Mouse (Mus musculus): ENCODE results near the gene Dmrta1. TPM values are rescaled to one million over a fixed set of nuclear protein-coding genes. Genes with fewer than 3 reads are reported as not detected.

The Dmrta1 gene
- total RNA-seq (2015; ENCODE audit: low replicate concordance) (not detected in 2 replicates), total RNA-seq (2017; ENCODE audit: low replicate concordance) (not detected in 2 replicates)

DNA sequence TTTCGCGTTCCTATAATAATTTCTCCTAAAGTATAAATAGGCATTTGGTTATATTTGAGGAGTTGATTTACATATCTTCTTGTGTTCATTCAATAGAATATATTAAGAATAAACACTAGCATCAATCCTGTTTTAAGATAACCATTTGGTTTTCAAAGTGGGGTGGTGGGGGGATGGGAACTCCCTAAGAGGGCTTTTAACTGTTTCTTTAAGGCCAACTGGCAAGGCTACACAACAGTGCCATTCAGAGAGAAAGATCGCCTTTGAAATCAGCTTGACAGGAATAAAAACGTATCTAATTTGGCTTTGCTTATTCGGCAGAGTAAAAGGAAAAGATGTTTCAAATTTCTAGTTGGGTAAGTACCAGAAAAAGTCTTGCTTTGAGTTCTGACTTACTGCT, at the start of gene Dmrta1:
Gene Dmrta1 (plus strand): TSS at position 242 of the 400 bp plus-strand sequence.
- ATAC-seq (replicated peaks; ENCODE audit: low FRiP score, poor library complexity, severe bottlenecking) = no peak

DNA sequence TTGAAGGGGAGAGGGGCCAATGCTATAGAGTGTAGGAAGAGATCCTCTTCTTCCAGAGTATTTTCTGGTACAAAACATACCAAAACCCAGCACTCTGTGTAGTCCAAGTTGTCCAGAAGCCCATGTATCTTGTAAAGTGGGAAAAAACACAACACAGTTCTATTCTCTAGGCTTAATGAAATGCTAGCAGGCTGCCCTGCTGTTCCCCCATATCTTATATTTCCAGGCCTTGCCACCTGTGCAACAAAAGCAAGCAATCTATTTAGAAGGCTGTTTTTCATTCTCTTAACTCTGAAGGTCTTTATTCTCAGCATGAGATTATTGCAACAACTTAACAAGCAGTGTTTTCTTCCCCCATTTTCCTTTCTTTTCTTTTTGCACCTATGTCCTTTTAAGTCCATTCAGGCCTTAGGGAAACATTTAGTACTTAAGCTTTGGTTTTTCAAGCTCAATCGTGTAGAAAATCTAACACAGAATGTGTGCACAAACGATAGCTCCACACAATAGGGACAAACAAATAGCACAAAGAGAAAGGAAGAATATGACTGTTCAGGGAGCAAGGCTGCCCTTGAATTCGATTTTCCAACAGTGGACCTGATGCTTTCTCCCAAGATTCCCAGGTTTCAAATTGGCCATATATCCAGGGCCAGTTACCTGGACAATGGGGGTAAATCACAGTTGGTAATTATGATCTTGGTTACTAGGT, 48.7 kb upstream of the Dmrta1 start:
- ATAC-seq (replicated peaks; ENCODE audit: low FRiP score, poor library complexity, severe bottlenecking) = no peak

DNA sequence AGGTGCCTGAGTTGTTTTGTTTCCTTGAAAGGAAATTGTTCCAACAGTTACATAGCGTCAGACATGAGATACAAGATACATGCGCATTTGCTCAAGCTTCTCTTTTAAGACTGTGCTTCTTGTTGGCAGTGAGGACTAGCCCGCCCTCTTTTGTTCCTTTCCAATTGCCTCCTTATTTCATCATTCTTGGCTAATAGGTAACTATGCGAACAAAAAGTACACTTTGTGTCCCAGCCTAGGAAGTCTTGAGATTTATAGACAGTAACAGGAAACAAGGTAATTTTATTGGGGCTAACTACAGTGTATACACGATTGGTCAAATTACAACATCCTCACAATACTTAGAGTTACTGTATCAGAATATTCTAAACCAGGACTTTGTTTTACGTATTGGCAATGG, 47.7 kb upstream of the Dmrta1 start:
- ATAC-seq (replicated peaks; ENCODE audit: low FRiP score, poor library complexity, severe bottlenecking) = no peak

DNA sequence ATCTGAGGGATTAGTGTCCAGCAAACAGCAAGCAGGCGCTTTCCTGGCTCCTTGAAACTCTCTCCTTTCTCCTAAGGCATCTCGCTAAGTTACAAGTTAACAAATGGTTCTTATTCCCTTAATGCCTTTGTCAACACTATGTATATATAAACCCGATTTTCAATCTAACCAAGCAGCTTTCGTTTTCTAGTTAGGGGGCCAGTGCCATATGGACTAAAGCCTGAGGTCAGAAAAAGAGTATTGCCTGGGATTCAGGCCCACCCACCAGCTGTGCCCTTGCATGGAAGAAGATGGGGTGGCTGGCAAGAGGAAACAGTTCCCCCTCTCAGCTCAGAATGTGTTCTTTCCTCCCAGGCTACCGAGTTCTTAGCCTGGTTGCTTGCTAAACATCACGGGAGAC, 40.6 kb upstream of the Dmrta1 start:
- ATAC-seq (replicated peaks; ENCODE audit: low FRiP score, poor library complexity, severe bottlenecking) = no peak

DNA sequence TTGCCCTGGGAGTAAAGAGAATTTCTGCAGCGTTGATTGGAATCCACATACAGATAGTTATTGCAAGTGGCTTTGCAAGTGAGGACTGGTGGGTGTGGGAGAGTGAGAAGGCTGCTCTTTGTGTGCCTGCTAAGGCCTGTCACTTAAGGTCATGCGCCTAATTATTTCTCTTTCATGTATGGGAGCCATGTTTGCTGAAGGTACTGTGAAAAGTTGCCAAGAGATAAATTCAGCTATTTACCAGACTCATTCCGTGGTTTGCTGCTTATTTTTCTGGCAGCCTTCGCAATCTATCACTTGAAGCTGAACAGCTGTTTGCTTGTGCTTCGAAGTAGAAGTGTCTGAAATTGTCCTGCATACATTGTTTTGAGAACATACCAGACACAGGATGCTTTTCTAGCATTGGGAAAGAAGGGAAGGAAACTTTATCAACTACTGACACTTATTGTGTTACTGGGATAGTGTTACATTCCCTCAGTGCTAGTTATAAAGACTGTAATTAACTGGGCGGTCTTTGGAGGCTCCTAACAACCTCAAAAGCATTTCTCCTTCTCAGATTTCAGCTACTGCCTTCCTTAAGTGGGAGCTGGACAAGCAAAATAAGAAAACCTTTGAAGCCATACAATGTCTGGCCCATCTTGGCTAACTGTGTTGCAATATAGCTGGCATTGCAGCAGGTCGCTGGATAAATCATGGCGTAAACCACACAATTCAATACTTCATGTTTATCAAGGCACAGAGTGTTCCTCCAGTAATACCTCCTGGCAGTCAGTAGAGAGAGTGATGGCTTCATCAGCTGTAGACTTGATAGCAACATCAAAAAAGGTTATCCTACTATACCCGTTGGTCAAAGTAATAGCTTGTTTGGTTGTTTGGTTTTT, 34.8 kb upstream of the Dmrta1 start:
- no peak for ATAC-seq (replicated peaks; ENCODE audit: low FRiP score, poor library complexity, severe bottlenecking)

DNA sequence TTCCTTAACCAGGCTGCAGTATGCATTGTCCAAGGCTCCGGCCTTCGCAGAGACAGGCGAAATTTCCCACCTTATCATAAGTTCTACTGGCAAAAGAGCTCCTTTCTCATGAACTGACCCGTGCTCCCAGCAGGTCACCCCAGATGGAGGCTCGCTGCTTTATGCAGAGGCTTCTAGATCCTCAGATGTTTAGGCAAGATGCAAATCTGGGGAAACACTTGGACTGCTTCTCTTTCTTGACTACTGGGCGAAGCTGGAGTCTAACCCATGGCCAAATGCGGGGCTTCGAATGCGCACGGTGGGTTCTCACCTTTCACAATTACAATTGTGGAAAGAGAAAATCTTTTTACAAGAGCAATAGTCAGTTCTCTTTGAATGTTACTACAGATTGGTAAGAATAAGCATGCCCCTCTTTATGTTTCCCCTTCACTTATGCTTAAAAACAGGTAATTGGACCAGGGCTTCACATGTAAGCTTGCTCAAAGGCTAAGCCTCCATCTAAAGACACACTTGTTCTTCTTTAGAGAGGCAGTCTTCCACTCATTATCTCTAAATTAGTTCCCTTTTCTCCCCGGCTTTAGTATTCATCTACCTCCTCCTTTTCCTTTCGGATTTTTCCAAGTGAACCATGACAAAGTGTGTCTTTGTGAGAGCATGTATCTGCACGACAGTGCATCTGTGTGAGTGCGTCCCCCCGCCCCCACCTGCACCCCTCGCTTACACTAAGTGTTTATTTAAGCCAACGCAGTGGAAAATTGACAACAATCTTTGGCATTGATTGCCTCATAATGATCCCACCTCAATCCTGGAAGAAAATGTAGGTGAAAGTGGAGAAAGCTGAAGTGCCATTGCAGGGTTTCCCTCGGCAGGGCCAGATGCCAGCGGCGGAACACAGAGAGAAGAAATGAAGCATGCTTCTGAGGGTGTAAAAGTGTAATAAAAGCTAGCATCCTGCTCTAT, 28.6 kb upstream of the Dmrta1 start:
- ATAC-seq (replicated peaks; ENCODE audit: low FRiP score, poor library complexity, severe bottlenecking) = no peak

DNA sequence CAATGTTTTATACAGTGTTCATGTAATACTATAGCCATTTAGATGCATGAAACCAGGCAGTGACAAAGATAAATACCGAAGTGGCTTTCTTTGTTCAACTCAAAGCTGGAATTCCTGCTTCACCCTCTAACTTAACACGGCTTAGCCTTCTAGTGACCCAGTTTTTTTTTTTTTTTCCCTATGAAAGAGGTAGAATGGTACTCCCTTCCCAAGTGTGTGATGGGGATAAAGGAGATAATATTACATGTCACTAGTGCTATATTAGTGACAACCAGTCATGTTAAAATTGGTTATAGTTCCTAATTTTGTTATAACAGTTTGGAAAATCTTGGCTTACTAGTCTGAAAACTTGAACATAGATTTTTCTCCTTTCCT, 27.9 kb upstream of the Dmrta1 start:
- ATAC-seq (replicated peaks; ENCODE audit: low FRiP score, poor library complexity, severe bottlenecking) = no peak

DNA sequence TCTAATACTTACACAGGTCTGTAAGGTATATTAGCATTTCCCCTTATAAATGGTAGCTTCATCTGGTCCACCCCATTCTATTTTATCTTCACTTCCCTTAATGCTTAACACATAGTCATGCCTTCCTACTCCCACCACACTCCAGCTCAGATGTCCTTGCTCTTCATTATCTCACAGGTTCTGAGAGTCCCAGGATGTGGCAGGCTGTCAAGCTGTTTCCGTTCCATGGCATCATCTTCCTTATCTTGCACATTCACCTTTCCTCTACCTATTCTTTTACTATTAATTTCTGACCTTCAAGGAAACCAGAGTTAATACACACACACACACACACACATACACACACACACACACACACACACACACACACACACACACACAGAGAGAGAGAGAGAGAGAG, 27.5 kb upstream of the Dmrta1 start:
- no peak for ATAC-seq (replicated peaks; ENCODE audit: low FRiP score, poor library complexity, severe bottlenecking)

DNA sequence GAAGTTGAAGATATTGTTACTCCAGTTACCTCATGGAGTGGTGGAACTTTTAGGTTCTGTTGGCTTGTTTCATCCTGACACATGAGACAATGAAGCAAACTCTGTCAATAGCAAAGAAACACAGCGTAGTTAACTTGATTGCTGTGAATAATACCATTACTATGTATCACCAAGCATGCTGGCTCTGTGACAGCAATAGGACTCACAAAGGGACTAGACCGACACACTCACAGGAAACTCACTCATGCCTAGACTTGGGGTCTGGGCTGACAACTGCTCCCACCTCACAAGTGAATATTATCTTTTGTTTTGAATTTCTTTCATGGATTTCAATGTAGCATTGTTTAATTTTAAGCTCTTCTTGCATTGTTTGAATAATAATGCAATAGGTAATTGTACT, 15.8 kb upstream of the Dmrta1 start:
- no peak for ATAC-seq (replicated peaks; ENCODE audit: low FRiP score, poor library complexity, severe bottlenecking)

DNA sequence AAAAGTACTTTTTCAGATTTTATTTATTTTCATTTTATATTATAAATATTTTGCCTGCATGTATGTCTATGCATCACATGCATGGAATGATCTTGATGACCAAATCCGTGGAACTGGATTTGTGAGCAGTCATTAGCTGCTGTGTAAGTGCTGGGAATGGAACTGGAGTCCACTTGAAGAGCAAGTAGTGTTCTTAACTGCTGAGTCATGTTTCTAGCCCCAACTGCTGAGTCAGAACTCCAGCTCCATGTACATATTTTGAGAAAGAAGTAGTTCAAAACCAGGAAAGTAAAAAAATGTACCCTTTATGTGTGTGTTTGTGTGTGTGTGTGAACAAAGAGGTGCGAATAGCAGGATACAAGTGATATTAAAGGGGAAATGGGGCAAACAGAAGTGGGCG, 4.5 kb upstream of the Dmrta1 start:
- no peak for ATAC-seq (replicated peaks; ENCODE audit: low FRiP score, poor library complexity, severe bottlenecking)

DNA sequence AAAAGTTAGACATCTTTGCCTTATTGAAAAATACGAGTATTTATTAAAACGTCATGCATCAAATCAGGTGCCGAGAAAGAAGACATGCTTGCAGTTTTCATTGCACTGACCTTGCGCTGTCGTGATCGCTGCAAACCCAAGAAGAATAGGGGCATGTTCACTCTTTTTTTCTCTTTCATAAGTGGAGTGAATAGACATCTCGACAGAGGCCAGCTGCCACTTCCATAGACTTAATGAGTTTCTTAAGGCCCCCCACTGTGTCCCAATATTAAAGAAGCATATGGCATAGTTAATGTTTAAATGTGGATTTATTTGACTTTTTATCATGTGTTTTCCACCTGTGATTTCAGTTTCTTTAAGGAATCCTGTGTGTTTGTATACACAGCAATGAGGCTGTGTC, 1.3 kb upstream of the Dmrta1 start:
- no peak for ATAC-seq (replicated peaks; ENCODE audit: low FRiP score, poor library complexity, severe bottlenecking)

DNA sequence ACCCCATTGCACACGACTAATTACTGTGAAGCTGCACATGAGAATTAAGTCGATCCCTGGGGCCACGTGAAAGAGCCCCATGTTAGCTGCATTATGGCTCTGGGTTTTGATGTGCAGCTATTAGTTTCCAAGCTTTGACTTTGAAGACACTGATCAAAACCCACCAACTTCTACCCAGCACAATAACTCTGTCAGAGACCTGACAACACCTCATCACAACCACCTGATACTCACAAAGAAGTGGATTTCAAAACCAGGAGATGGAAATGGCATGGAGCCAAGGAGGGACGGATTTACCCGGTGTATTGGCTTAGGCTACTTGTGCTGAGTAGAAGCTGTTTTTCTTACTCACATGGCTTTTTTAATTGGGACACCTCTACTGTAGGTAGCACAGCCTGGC, 523 bp upstream of the Dmrta1 start:
- no peak for ATAC-seq (replicated peaks; ENCODE audit: low FRiP score, poor library complexity, severe bottlenecking)

DNA sequence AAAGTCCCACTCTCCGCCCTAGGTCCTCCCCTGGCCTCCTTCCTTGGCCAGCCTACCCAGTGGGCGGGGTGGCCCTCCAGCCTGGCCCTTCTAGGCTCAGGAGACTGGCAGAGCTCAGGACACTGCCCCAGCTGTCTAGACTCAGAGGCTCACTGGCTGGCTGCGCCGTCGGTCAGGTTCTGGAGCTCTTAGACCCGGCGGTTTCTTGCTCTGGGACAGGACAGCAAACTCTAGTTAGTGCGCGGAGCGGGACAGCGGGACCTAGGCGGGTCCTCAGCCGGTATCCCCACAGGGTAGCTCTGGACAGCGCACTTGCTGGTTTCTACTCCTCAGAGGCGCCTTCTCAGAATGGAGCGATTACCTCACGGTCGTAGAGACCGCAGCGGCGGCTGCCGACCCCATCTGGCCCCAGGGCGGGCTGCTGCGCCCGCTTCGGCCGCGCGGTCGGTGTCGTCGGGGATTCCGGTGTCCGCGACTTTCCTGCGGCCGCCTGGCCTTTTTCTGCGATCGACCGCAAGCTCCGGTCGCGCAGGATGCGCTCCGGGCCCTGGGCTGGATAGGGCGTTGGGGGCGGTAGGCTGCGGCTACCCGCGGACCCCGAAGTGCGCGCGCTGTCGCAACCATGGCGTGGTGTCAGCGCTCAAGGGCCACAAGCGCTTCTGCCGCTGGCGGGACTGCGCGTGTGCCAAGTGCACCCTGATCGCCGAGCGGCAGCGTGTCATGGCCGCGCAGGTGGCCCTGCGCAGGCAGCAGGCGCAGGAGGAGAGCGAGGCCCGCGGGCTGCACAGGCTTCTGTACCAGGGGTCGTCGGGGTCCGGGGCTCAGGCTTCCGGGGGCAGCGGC, 8.9 kb downstream of the Dmrta1 start:
- ATAC-seq (replicated peaks; ENCODE audit: low FRiP score, poor library complexity, severe bottlenecking) = no peak

DNA sequence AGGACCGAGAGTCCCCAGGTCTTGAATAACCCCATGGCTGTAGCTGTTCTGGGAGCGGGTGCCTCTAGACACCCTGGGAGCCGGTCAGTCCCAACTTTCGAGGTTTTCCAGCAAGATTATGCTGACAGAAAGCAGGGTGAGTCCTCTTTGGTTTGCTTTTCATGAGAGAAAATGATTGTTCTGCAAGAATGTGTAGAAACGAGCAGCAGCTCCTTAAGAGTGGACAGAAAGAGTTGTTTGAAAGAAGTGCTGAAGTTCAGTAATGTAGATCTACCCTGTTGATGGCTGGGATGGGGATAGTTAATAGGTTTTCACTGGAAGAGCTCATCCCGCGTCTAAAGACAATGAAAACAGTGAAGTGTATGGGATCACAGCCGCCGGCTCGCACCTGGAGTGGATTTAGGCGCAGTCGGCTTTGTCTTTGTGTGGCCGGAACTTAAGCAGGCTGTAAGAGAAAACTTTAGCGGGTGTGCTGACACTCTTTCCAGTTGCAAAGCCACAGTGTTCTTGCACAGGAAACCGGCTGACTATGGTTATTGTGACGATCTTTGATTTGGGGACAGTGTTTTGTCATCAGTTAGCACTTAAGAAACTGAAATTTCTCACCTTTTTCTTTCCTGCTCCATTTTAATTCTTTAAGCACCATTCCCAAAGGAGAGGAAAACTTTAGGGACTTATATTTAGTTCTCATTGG, 9.7 kb downstream of the Dmrta1 start:
- ATAC-seq (replicated peaks; ENCODE audit: low FRiP score, poor library complexity, severe bottlenecking) = no peak

DNA sequence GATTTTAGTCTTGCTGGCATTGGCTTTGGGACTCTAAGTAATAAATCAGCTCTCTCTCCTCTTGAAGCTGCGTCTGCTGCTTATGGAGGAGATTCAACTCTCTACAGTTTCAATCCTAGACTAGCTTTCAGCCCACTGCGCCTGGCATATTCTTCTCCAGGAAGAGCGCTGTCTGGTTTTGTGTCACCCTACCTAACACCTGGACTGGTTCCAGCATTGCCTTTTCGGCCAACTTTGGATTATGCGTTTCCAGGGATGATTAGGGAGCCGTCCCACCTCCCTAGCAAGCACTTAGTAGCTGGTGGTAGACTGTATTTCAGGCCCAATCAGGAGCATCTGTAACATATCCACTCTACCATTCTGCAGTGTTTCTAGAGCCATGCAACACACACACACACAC, 12.7 kb downstream of the Dmrta1 start:
- no peak for ATAC-seq (replicated peaks; ENCODE audit: low FRiP score, poor library complexity, severe bottlenecking)

DNA sequence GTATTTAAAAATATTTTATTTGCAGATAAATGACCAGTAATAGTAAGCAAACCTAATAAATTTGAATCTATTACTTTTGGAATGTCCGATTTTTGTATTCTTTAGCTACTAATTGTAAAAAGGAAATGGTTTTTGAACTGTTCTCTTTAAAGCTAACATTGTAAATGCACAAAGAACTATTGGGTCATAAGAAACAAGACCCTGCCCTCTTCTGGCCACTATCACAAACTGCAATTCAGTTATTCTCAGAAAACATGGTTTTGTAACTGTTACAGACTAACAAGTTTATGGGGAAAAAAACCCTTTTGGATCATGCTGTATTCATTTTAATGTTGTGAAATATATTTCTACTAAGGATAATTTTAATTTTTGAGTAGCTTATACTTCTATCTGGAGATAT, 13.5 kb downstream of the Dmrta1 start:
- ATAC-seq (replicated peaks; ENCODE audit: low FRiP score, poor library complexity, severe bottlenecking) = no peak

DNA sequence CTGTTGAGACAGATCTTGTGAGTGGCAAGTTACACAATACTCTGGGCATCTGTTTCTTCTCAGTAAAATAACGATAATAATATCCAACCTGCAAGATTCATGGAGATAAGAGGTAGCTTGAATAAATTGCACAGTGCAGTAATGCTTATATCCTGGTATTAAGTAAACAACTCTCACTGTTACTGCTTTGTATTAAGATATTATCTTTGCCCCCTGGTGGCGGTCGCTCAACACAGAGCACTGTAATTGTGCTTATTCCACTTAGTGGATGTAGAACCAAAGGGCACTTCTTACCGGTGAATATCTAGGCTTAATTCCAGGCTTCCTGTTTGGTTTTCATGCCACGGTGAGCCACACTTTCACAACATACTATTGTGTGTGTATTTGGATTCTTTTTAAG, 16.4 kb downstream of the Dmrta1 start:
- no peak for ATAC-seq (replicated peaks; ENCODE audit: low FRiP score, poor library complexity, severe bottlenecking)

DNA sequence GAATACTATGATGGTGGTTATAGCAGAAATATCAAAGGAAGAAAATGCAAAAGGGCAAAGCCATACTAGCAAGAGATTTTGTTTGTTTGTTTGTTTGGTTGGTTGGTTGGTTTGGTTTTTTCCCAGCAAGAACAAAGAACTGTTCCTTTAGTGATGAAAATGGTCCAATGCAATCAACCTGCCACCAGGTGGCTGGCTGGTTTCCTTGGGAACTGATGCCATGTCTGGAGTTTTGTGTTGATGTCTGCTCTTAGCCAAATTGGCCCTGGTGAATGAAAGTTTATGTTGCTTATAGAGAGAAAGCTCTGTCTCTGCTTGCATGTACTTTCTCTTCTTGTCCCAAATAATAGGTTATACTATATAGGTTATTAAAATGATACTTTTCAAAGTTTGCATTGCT, 18.7 kb downstream of the Dmrta1 start:
- ATAC-seq (replicated peaks; ENCODE audit: low FRiP score, poor library complexity, severe bottlenecking) = no peak

Measured in erythroid progenitor cell, adult 5-6 weeks (primary cell).